Mouse (Mus musculus) small intestine, adult 2 months (tissue): ENCODE measurements at regions not wholly inside any gene's neighbourhood (a gene's known extent, or its start where the extent isn't known, plus 50 kb on each side); places are given as distances from the start of the nearest gene placed in this dataset.

Experiments
- CTCF ChIP-seq: fragments of 200-500 bp; IDR thresholded peaks from 2 replicates; pipeline ENCODE4 v1.5.1; 2012; ENCODE audit warnings: low read depth, mild to moderate bottlenecking, control low read depth, inconsistent platforms, low read length, moderate library complexity, mixed read lengths; ENCODE audit not compliant: insufficient replicate concordance, insufficient read length; ENCODE audit errors: extremely low read depth
- POLR2A ChIP-seq: fragments of 200-500 bp; IDR thresholded peaks from 2 replicates; pipeline ENCODE4 v1.6.1; 2012; ENCODE audit warnings: low read depth, mild to moderate bottlenecking, control low read depth, inconsistent platforms, low read length, moderate library complexity

GRCm38 (mm10) chrX:13357149-13357783, 76.5 kb downstream of the Ddx3x start:
- no peak for TF ChIP-seq CTCF
- no peak for TF ChIP-seq POLR2A
